Mouse (Mus musculus): ENCODE data around the gene Cntn5. TPM values are rescaled to one million over a fixed set of nuclear protein-coding genes. Genes with fewer than 3 reads are reported as not detected.
"Not testable (repeated sequence)": the region's sequence is repeated elsewhere in the genome, so short reads cannot be mapped to it uniquely, and the experiment has no call there.

The Cntn5 gene
- total and polyA plus RNA-seq, 2 experiments from 2014 or later, result 17.6 TPM

DNA sequence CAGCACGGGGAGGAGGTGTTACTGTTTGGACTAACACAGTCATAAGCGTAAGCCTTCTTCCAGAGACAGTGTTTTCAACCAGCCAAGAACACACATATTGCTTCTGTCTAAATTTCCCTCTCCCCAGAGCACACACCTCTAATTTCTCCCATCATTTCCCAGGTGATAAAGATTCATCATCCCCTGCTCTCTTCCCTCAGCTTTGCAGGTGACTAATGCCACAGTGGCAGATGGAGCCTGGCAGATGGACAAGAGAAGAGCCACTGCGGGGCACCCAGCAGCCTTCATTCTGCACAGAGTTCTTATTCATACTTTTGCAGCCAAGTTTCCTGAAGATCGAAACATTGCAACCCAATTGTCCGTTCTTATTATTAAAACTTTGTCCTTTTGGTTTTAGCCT, 286.5 kb downstream of the Cntn5 start:
- no peak overlapping the region for H3K27ac ChIP-seq
- no peak overlapping the region for H3K4me2 ChIP-seq (ENCODE audit: low read depth, low read length)
- DNase-seq (ENCODE audit: low spot score) (peak; percentile 64), ATAC-seq (peak; percentile 71)
- WGBS, result 58% methylated on average over 5 of the region's 5 CpGs
- no peaks in the 10 kb centered on the region for H3K4me1 ChIP-seq (ENCODE audit: insufficient read depth, low read length)
- H3K27me3 ChIP-seq (ENCODE audit: insufficient read depth, low read length), result no peaks in the 10 kb centered on the region
- no peak overlapping the region for H3K9ac ChIP-seq (replicated peaks; ENCODE audit: low read length)
- H3K9me3 ChIP-seq (ENCODE audit: low read length), result no peaks in the 10 kb centered on the region
- no peaks in the 10 kb centered on the region for H3K36me3 ChIP-seq (ENCODE audit: insufficient read depth, low read length)
- no peak for TF ChIP-seq CTCF (IDR thresholded peaks at IDR 0.05; ENCODE audit: low read depth)
- no peak overlapping the region for H3K4me3 ChIP-seq (ENCODE audit: low read length)

DNA sequence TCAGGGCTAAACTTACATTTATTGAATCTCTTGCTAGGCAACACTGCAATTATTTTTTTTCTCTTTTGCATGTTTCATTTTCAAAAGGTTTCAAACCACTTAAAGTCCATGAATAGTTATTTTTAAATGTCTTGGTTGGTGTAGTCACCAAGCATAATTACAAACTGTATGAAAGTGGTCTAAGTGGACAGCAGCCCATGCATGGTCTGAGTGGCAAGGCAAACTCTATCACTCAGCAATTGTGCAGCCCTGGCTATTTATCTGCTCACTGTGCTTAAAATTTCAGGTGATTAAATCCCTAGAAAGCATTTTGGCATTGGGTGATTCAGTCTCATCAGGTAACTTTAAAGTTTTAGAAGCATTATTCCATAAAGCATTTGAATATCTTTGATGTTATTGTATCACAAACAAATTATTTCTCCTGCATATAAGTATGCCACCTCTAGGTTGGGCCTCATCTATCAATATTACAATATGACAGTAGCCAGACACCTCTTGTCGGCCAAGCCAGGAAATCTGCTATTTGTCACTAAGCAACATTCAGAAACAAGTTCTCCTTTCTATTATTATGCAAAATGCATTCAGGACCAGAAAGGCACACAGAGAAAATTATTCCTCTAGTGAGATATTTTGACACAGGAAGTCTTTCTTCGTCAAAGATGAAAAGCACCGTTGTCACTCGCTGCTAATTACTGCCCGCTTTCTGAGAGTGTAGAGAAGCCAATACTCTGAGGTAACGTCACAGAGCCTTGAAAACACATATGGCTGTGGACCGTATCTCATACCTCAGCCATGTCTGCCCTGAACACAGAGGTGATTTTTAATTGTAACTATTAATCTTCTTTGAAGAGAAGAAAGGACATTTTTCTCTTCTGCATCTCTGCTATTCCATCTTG, 329.0 kb downstream of the Cntn5 start:
- Histone ChIP-seq H3K4me1 (ENCODE audit: insufficient read depth, low read length) (no peaks in the 10 kb centered on the region), H3K27me3 (ENCODE audit: insufficient read depth, low read length) (no peaks in the 10 kb centered on the region), H3K9me3 (ENCODE audit: low read length) (no peaks in the 10 kb centered on the region), H3K9ac (replicated peaks; ENCODE audit: low read length) (no peak overlapping the region), H3K4me2 (ENCODE audit: low read depth, low read length) (no peak overlapping the region), H3K4me3 (ENCODE audit: low read length) (no peak overlapping the region), H3K27ac (no peak overlapping the region), H3K36me3 (ENCODE audit: insufficient read depth, low read length) (no peaks in the 10 kb centered on the region)
- no peak for TF ChIP-seq CTCF (IDR thresholded peaks at IDR 0.05; ENCODE audit: low read depth)
- DNase-seq (ENCODE audit: low spot score), result no peak
- WGBS, result 49% methylated on average over 7 of the region's 7 CpGs
- ATAC-seq, result no peak

DNA sequence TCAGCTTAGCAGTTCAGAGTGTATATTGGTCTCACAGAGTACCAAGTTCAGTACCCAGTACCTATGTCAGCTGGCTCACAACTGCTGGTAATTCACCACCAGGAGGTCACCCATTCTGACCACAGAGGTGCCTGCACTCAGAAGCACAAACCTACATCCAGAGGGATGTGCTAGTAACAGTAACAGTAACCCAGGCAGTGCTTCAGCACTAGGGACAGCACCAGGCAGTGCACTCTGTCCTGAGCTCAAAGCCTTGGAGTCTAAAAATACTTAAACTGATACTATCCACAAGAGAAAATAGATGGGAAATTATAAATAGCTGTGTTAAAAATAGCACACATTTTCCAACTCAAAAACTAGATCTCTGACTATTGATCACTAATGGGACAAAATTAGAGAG, 334.7 kb downstream of the Cntn5 start:
- H3K27me3 ChIP-seq (ENCODE audit: insufficient read depth, low read length), result no peaks in the 10 kb centered on the region
- H3K27ac ChIP-seq, result no peak overlapping the region
- ATAC-seq (no peak), DNase-seq (ENCODE audit: low spot score) (no peak)
- H3K9ac ChIP-seq (replicated peaks; ENCODE audit: low read length), result no peak overlapping the region
- H3K4me1 ChIP-seq (ENCODE audit: insufficient read depth, low read length), result no peaks in the 10 kb centered on the region
- H3K4me2 ChIP-seq (ENCODE audit: low read depth, low read length), result no peak overlapping the region
- H3K36me3 ChIP-seq (ENCODE audit: insufficient read depth, low read length), result no peaks in the 10 kb centered on the region
- no peak for TF ChIP-seq CTCF (IDR thresholded peaks at IDR 0.05; ENCODE audit: low read depth)
- H3K4me3 ChIP-seq (ENCODE audit: low read length), result no peak overlapping the region
- no peaks in the 10 kb centered on the region for H3K9me3 ChIP-seq (ENCODE audit: low read length)

DNA sequence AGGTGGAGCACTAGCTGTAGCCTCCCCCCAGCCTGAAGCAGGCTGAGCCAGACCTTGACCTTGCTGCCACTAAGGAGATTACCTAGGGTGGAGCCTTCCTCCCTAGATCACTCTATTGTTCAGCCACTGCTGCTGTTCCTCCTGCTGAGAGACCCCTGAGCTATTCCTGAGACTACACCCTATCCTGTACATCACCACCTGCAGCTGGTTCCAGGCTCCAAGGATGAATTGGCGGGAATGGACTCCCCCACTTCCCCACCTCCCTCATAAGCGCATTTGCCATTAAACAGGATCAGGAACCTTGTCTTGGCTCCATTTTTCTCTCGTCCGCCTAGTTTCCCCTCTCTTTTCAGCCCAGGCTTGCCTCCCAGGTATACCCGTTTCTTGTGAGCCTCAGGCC, 363.7 kb downstream of the Cntn5 start:
- H3K4me2 ChIP-seq (ENCODE audit: low read depth, low read length); H3K27me3 ChIP-seq (ENCODE audit: insufficient read depth, low read length); H3K4me3 ChIP-seq (ENCODE audit: low read length); DNase-seq (ENCODE audit: low spot score); H3K9me3 ChIP-seq (ENCODE audit: low read length); ATAC-seq; H3K27ac ChIP-seq; H3K9ac ChIP-seq (replicated peaks; ENCODE audit: low read length); H3K4me1 ChIP-seq (ENCODE audit: insufficient read depth, low read length); H3K36me3 ChIP-seq (ENCODE audit: insufficient read depth, low read length): not testable (repeated sequence)
- WGBS, result 58% methylated on average over 5 of the region's 5 CpGs

DNA sequence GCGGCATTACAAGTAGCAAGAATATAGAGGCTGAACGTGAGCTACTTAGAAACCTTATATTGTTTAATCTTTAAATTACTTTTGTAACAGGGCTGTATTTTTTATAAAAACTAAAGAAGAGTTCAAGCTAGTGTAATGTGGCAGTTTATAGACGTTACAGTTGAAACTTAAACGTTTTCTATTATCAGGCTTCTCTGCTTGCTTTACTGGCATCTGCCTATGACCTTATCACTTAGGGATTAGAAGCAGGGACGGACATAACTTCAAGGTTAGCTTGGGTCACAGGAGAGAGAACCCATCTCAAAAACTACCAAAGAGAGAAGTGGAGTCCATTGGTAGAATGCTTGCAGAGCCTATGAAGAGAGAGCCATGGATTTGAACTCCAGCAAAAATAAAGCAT, 372.3 kb downstream of the Cntn5 start:
- TF ChIP-seq CTCF (IDR thresholded peaks at IDR 0.05; ENCODE audit: low read depth), result no peak
- Histone ChIP-seq H3K9me3 (ENCODE audit: low read length) (no peaks in the 10 kb centered on the region), H3K36me3 (ENCODE audit: insufficient read depth, low read length) (no peaks in the 10 kb centered on the region), H3K27ac (no peak overlapping the region), H3K9ac (replicated peaks; ENCODE audit: low read length) (no peak overlapping the region), H3K4me2 (ENCODE audit: low read depth, low read length) (no peak overlapping the region), H3K4me1 (ENCODE audit: insufficient read depth, low read length) (no peaks in the 10 kb centered on the region), H3K4me3 (ENCODE audit: low read length) (no peak overlapping the region), H3K27me3 (ENCODE audit: insufficient read depth, low read length) (no peaks in the 10 kb centered on the region)
- ATAC-seq (no peak), DNase-seq (ENCODE audit: low spot score) (no peak)
- 90% methylated on average over 5 of the region's 5 CpGs for WGBS

DNA sequence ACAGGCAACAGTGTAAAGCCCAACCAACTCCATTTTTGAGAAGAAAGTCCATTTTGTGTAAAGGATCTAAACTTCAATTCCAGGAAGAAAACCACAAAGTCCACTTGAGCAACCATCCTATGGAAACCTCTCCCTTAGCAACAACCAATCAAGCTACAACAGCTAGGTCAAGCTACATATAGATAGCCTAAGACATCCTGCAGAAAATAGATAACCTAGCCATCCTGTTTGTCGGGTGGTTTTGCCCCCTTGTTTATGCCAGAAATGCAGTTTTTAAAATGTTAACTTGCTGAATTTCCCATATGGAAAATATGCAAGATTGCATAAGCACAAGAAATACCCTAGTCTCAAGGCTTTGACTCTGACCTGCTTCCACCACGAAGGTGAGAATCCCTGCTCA, 373.5 kb downstream of the Cntn5 start:
- TF ChIP-seq CTCF (IDR thresholded peaks at IDR 0.05; ENCODE audit: low read depth), result no peak
- H3K4me1 ChIP-seq (ENCODE audit: insufficient read depth, low read length), result no peaks in the 10 kb centered on the region
- no peak overlapping the region for H3K4me3 ChIP-seq (ENCODE audit: low read length)
- no peak overlapping the region for H3K27ac ChIP-seq
- H3K4me2 ChIP-seq (ENCODE audit: low read depth, low read length), result no peak overlapping the region
- ATAC-seq (no peak), DNase-seq (ENCODE audit: low spot score) (no peak)
- 89% methylated on average over 2 of the region's 2 CpGs for WGBS
- H3K27me3 ChIP-seq (ENCODE audit: insufficient read depth, low read length), result no peaks in the 10 kb centered on the region
- no peaks in the 10 kb centered on the region for H3K9me3 ChIP-seq (ENCODE audit: low read length)
- H3K36me3 ChIP-seq (ENCODE audit: insufficient read depth, low read length), result no peaks in the 10 kb centered on the region
- H3K9ac ChIP-seq (replicated peaks; ENCODE audit: low read length), result no peak overlapping the region

DNA sequence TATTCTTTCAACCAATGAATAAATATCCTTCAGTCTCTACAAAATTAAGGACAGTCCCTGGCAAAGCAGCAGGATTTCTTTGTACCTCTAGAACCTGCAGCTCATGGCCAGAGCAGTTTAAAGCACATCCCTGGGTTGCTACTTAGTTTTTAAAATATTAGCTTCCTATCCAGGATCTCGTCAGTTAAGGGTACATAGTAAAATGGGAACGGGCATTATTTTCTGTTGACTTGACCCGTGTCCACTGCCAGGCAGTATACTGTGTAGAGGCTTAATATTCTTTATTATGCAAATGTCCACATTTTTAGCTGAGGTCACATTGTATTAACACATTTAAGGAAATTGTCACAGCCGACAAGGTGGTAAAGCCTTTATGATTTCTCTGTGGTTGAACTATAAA, 375.0 kb downstream of the Cntn5 start:
- H3K27me3 ChIP-seq (ENCODE audit: insufficient read depth, low read length), result no peaks in the 10 kb centered on the region
- no peak overlapping the region for H3K9ac ChIP-seq (replicated peaks; ENCODE audit: low read length)
- H3K27ac ChIP-seq, result no peak overlapping the region
- H3K4me1 ChIP-seq (ENCODE audit: insufficient read depth, low read length), result no peaks in the 10 kb centered on the region
- ATAC-seq (no peak), DNase-seq (ENCODE audit: low spot score) (no peak)
- no peak overlapping the region for H3K4me2 ChIP-seq (ENCODE audit: low read depth, low read length)
- no peak for TF ChIP-seq CTCF (IDR thresholded peaks at IDR 0.05; ENCODE audit: low read depth)
- no peaks in the 10 kb centered on the region for H3K9me3 ChIP-seq (ENCODE audit: low read length)
- H3K36me3 ChIP-seq (ENCODE audit: insufficient read depth, low read length), result no peaks in the 10 kb centered on the region
- 48% methylated on average over 4 of the region's 4 CpGs for WGBS
- no peak overlapping the region for H3K4me3 ChIP-seq (ENCODE audit: low read length)
